Mouse (Mus musculus) kidney, postnatal 4 days (tissue): ENCODE measurements around the gene Mtf1.

Experiments used
- DNase-seq, 2 experiments: peaks; one replicate each; pipeline ENCODE4 v3.0.0; 2021; ENCODE audit warnings: mixed read lengths in 2 of 2

Gene Mtf1

GRCm38 (mm10) chr4:124801552-124802308, at the start of gene Mtf1:
Gene Mtf1 (plus strand): TSS chr4:124802104.
- peak; percentile 96 for DNase-seq

GRCm38 (mm10) chr4:124752281-124753199, 49.4 kb upstream of the Mtf1 start:
- peak in 1 of 2 experiments; percentile 33 for DNase-seq

DNA sequence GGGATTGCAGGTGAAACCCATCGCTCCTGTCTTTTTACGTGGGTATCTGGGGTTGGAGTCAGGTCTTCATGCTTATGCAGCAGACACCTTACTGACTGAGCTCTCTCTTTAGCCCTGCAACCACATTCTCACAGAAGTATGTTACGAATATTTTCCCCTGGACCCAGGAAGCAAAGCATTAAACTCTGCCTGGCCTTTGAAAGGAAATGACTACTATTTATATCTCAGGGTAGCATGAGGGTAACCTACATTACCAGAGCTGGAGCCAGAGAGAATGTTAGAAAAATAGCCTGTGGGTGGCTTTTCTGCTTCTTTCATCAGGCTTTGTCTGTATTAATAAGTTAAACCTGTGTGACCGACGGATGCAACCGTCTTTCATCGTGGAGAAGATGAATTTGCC, 46.4 kb upstream of the Mtf1 start:
- no peak for DNase-seq

GRCm38 (mm10) chr4:124759305-124759811, 42.5 kb upstream of the Mtf1 start:
- DNase-seq = peak; percentile 46 to 62

DNA sequence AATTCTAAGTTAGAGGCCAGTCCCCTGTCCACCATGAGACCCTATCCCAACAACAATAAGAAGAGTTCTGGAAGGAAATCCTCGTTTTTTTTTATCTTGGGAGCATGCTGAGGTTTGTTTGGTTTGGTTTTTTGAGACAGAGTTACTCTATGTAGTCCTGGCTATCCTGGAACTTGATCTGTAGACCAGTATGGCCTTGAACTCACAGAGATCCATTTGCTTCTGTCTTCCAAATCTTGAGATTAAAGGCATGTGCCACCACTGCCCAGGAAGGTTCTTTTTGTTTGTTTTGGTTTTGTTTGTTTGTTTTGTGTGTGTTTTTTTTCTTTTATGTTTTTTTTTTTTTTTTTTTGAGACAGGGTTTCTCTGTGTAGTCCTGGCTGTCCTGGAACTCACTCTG, 40.7 kb upstream of the Mtf1 start:
- no peak for DNase-seq

DNA sequence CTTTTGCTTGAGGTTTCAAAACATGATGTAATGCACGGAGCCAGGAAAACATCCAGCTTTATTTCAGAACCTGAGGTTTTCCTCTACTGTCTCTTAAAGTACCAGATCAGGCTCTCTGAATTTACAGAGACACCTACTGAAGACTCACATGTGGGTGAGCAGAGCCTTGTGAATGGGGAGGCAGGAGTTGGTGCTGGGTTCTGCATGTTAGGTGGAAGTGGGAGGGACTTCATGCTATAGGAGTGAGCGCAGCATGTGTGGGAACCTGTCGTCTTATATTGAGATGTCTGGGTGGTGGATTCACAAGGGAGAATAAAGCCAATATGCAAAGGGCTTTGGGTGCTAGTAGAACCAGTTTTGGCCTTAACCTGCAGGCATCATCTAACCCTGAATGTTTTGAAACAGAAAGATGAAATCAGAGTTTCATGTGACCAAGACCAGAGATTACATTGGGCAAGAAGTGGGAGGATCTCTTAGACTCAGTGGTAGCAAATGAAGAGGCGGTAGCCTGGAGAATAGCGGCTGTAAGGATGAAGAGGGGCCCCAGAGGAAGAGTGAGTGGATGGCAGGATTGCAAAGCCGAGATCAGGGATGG, 38.9 kb upstream of the Mtf1 start:
- DNase-seq = no peak

DNA sequence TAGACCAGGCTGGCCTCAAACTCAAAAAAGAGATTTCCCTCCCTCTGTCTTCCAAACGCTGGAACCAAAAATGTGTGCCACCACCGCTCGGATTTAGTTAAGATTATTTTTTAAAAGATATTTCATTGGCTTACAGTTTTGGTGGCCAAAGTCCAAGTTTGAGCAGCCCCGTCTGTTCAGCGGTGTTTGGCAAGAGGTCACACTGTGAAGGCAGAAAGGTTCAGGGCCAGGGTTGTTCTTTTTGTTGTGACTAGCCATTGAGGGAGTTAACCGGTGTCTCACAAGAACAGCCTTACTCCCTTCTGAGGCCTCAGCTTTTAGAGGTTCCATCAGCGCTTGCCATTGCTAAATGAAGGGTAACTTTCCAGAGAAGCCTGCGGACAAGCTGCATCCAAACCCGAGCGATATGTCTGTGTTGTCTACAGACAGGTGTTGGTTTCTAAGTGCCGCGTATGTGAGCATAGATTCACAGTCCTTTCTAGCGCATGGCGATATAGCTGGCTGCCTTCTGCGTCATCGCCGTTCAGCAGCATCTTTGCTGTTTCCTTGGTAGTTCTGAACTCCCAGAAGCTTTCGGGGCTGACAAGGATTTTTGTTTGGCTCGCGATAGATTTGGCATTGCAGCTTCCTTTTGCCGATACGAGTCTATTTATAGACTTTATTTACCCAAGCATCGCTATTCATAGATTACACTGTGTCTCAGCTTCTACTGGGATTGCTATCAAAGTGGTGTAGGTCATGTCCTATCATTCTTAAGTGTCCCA, 35.9 kb upstream of the Mtf1 start:
- DNase-seq = no peak

DNA sequence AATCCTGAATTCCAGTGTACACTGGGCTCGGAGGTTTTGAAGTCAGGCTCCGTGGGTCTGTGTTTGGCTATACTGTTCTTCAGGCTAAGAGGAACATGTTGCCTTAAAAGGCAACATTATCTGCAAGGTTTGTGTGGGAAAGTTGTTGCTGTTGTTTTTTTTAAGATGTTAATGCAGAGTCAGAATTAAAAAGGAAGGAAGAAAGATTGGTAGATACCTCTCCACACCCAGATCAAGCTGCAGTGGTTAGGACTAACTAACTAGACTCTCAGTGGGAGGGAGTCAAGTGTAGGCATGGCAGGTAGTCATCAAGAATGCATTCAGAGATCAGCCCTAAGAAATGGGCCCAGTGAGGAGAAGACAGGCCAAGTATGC, 35.4 kb upstream of the Mtf1 start:
- no peak for DNase-seq

- DNase-seq = no peak
These were observed 32.8 kb upstream of the Mtf1 start for GRCm38 (mm10) chr4:124768963-124769591.

DNA sequence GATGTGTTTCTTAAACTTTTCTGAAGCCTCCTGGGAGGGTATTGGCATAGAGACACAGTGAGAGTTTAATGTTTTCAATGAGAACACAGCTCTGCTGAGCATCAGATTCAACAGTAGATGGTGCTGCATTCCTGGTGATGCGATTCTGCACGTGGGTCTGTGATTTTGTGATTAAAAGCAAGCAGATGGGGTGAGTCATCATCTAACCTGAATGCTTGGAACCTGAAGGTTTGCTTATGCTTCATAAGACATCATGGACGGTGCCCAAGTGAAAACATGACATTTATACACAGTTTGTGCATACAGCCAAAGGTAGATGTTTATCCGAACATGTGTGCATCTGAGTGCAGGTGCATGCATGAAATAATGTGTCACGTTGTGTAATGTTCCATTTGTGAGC, 31.3 kb upstream of the Mtf1 start:
- DNase-seq = no peak

DNA sequence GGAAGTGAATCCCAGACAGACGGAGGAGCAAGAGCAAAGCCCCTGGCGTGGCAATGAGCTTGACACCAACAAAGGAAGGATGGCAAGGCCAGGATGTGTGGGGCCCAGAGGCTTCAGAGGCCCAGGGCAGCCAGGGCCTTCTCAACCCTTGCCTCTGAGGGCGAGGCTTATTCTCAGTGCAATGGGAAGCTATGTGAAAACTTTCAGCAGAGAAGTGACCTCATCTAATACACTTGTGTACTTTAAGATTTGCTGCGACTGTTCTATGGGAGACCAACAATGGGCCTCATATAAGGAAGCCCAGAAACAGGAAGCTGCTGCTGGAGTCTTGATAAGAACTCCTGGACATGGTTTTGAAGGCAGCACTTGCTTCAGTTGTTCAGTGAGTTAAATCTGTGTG, 29.8 kb upstream of the Mtf1 start:
- DNase-seq = no peak

DNA sequence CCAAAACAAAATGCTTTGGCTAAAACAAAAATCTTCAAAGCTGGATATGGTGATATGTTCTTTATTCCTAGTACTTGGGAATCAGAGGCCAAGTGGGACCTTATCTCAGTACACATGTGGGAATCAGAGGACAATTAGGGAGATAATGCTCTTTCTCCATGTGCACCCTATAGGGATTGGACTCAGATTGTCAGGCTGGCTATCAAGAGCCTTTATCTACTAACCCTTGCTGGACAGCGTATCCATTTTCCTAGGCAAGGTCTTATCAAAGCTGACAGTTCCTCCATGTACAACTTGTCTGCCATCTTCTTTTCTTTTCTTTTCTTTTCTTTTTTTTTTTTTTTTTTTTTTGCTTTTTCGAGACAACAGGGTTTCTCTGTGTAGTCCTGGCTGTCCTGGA, 28.5 kb upstream of the Mtf1 start:
- DNase-seq = no peak

- DNase-seq = no peak
These were observed 27.9 kb upstream of the Mtf1 start for GRCm38 (mm10) chr4:124773995-124774394.

- no peak for DNase-seq
These were observed 27.5 kb upstream of the Mtf1 start for GRCm38 (mm10) chr4:124774429-124774828.

DNA sequence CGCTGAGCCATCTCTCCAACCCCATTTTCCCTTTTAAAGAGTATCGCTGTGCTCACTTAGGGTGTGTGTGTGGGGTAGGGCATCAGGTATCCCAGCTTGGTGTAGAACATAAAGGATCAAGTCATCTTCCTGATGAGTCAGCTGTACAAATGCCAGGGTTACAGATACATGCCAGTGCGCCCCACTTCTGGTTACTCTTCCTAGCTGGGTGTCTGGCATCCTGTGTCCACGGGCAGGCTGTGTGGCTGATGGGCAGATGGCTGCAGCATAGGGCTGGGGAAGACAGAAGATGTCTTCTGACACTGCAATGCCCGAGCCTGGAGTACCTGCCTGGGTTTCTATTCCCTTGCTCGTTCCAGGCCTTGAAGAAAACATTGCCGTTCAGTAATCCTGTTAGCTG, 20.5 kb upstream of the Mtf1 start:
- DNase-seq = no peak

DNA sequence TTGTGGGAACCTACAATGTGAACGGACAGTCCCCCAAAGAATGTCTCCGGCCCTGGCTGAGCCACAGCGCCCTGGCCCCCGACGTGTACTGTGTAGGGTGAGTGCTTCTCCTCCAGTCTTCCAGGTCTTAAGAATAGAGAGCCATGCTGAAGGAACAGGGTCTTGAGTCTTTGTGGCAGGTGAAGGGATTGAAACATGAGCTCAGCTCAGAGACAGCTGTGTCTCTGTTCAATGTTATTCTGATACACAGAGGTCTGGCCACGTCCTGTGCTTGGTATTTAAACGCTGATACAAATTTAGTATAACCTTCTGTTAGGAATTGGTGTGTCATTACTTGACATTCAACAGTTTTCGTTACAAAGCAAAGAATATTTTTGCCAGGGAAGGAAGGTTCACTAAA, 19.5 kb upstream of the Mtf1 start:
- DNase-seq = no peak

GRCm38 (mm10) chr4:124783937-124784336, 18.0 kb upstream of the Mtf1 start:
- no peak for DNase-seq

DNA sequence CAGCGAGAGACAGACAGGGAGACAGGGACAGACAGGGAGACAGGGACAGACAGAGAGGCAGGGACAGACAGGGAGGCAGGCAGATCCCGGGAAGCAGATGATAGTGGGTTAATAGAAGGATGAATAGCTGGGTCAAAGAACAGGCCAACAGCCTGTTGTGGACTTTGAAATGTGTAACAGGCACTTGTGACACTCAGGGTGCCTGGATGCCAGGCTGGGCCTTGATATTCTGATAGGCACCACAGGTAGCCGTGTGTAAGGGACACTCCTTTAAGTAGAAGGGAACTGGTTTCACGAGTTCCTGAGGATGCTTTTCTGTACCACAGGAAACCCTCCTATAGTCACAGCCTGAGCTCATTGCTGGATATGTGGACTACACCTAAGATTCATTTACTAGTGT, 11.9 kb upstream of the Mtf1 start:
- DNase-seq = no peak

DNA sequence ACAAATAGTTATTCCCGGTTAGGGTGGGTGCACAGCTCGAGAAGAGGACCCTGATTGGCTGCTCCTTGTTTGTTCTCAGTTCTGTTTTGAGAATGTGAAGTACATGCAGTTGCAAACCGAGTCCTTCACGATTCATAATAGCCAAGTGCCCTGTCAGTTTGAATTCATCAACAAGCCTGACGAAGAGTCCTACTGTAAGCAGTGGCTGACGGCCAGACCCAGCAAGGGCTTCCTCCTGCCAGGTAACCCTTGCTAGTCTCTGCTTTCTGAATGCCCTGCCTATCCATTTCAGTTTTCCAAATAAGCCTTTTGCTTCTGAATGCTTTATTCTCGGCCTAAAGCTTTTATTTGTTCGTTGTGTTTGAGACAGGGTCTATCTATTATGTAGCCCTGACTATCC, 9.8 kb upstream of the Mtf1 start:
- DNase-seq = no peak

GRCm38 (mm10) chr4:124796141-124796540, 5.8 kb upstream of the Mtf1 start:
- no peak for DNase-seq

GRCm38 (mm10) chr4:124796913-124797312, 5.0 kb upstream of the Mtf1 start:
- DNase-seq = no peak
